Mouse (Mus musculus) hindbrain, embryonic 16.5 days (tissue): ENCODE measurements around the gene Fkbp4. TPM values are rescaled to one million over a fixed set of nuclear protein-coding genes. Genes with fewer than 3 reads are reported as not detected.
"Not testable (repeated sequence)": the region's sequence is repeated elsewhere in the genome, so short reads cannot be mapped to it uniquely, and the experiment has no call there.

Source experiments
- ATAC-seq: fragments of 200-750 bp; cut with Nextera tagmentation; 2 replicates; pipeline ENCODE4 v1.8.0; 2017; ENCODE audit warnings: moderate TSS enrichment, moderate library complexity
- H3K27ac ChIP-seq: fragments of 300-500 bp; sonication (generic); 2 replicates; pipeline ENCODE4 v1.5.1; 2014; ENCODE audit warnings: low read depth, mild to moderate bottlenecking, control low read depth, low read length, moderate library complexity
- H3K27me3 ChIP-seq: fragments of 300-500 bp; sonication (generic); replicated peaks from 2 replicates; pipeline ENCODE4 v1.6.1; 2014; ENCODE audit warnings: low read length; ENCODE audit not compliant: control insufficient read depth, insufficient read depth
- H3K36me3 ChIP-seq: fragments of 300-500 bp; sonication (generic); 2 replicates; pipeline ENCODE4 v1.6.1; 2014; ENCODE audit warnings: mild to moderate bottlenecking, low read length, moderate library complexity, mixed read lengths; ENCODE audit not compliant: control insufficient read depth, insufficient read depth
- H3K4me1 ChIP-seq: fragments of 300-500 bp; sonication (generic); 2 replicates; pipeline ENCODE4 v1.6.1; 2014; ENCODE audit warnings: low read depth, low read length; ENCODE audit not compliant: control insufficient read depth, insufficient read depth
- H3K4me2 ChIP-seq: fragments of 300-500 bp; sonication (generic); 2 replicates; pipeline ENCODE4 v1.6.1; 2014; ENCODE audit warnings: mild to moderate bottlenecking, low read length, control low read depth, moderate library complexity
- H3K4me3 ChIP-seq: fragments of 300-500 bp; sonication (generic); 2 replicates; pipeline ENCODE4 v1.5.1; 2014; ENCODE audit warnings: mild to moderate bottlenecking, low read length, control low read depth, moderate library complexity
- H3K9ac ChIP-seq: fragments of 300-500 bp; sonication (generic); 2 replicates; pipeline ENCODE4 v1.6.1; 2014; ENCODE audit warnings: low read depth, mild to moderate bottlenecking, control low read depth, low read length, moderate library complexity
- H3K9me3 ChIP-seq: fragments of 300-500 bp; sonication (generic); 2 replicates; pipeline ENCODE4 v1.6.1; 2014; ENCODE audit warnings: mild to moderate bottlenecking, low read length, moderate library complexity; ENCODE audit not compliant: control insufficient read depth
- WGBS: fragments of 180-500 bp; shearing (Covaris S2); extraction: QIAGEN DNeasy Blood & Tissue Kit; methylation state at CpG from one replicate; pipeline ENCODE4 v1.1.7; 2014; 5-methylcytosine and 5-hydroxymethylcytosine counted together
- polyA plus RNA-seq: library from polyadenylated mRNA; unstranded; fragments of >200 nt; fragmentation: Nextera tagmentation; extraction: Ambion mirVana; gene quantifications from 2 replicates; pipeline ENCODE4 v1.2.1, GENCODE M21; 2015

Gene Fkbp4
- polyA plus RNA-seq, 1 experiment from 2014 or later = 341 TPM

- Histone ChIP-seq H3K27ac (no peak overlapping the region), H3K9me3 (no peaks in the 10 kb centered on the region), H3K4me3 (no peak overlapping the region), H3K9ac (no peak overlapping the region), H3K36me3 (no peaks in the 10 kb centered on the region), H3K4me1 (no peaks in the 10 kb centered on the region), H3K4me2 (no peak overlapping the region), H3K27me3 (no peaks in the 10 kb centered on the region)
- 71% methylated on average over 7 of the region's 7 CpGs for WGBS
- no peak for ATAC-seq
Observed at GRCm38 (mm10) chr6:128383752-128384151, 54.7 kb downstream of the Fkbp4 start.

GRCm38 (mm10) chr6:128381254-128381653 is 57.2 kb downstream of the Fkbp4 start:
- 79% methylated on average over 3 of the region's 3 CpGs for WGBS
- H3K4me1 ChIP-seq = no peaks in the 10 kb centered on the region
- H3K9me3 ChIP-seq = no peaks in the 10 kb centered on the region
- H3K9ac ChIP-seq = no peak overlapping the region
- ATAC-seq = no peak
- H3K4me3 ChIP-seq = no peak overlapping the region
- H3K27me3 ChIP-seq = no peaks in the 10 kb centered on the region
- no peak overlapping the region for H3K4me2 ChIP-seq
- H3K27ac ChIP-seq = no peak overlapping the region
- no peaks in the 10 kb centered on the region for H3K36me3 ChIP-seq

GRCm38 (mm10) chr6:128380594-128381167 is 57.8 kb downstream of the Fkbp4 start:
- not testable (repeated sequence) for H3K9ac ChIP-seq, H3K27me3 ChIP-seq
- 78% methylated on average over 1 of the region's 1 CpGs for WGBS

More at GRCm38 (mm10) chr6:128380594-128381167, 57.8 kb downstream of the Fkbp4 start:
- H3K36me3 ChIP-seq, H3K9me3 ChIP-seq, H3K4me2 ChIP-seq, ATAC-seq, H3K4me1 ChIP-seq, H3K27ac ChIP-seq, H3K4me3 ChIP-seq: not testable (repeated sequence)

Other genes starting within 250 kb of the Fkbp4 start
- 0.81 and 1.5 TPM in 2 replicates for gene Tead4, start 137.9 kb downstream of the Fkbp4 start, polyA plus RNA-seq
- gene Tulp3, start 82.8 kb downstream of the Fkbp4 start, polyA plus RNA-seq = 17.7 and 19.9 TPM in 2 replicates
- gene Rhno1, start 75.8 kb downstream of the Fkbp4 start, polyA plus RNA-seq = 67.4 and 82.0 TPM in 2 replicates
- gene Foxm1, start 75.7 kb downstream of the Fkbp4 start, polyA plus RNA-seq = 7.2 and 9.5 TPM in 2 replicates
- 0.61 and 0.82 TPM in 2 replicates for gene Tex52, start 63.2 kb downstream of the Fkbp4 start, polyA plus RNA-seq
- gene Gm44596, start 63.2 kb downstream of the Fkbp4 start, polyA plus RNA-seq = not detected in 2 replicates
- 11.0 and 11.3 TPM in 2 replicates for gene Nrip2, start 39.4 kb downstream of the Fkbp4 start, polyA plus RNA-seq
- gene Itfg2, start 13.7 kb downstream of the Fkbp4 start, polyA plus RNA-seq = 35.7 and 46.9 TPM in 2 replicates
- gene Pzp, start 88.0 kb upstream of the Fkbp4 start, polyA plus RNA-seq = 0.10 and 0.34 TPM in 2 replicates
- 4.7 and 5.6 TPM in 2 replicates for gene A2ml1, start 142.9 kb upstream of the Fkbp4 start, polyA plus RNA-seq
- gene Klrb1a, start 184.9 kb upstream of the Fkbp4 start, polyA plus RNA-seq = not detected in 2 replicates
- not detected in 2 replicates for gene Clec2h, start 223.7 kb upstream of the Fkbp4 start, polyA plus RNA-seq